Mouse (Mus musculus) liver, adult 2 months (tissue): ENCODE measurements around the gene Lsmem1.

Experiments used
- CTCF ChIP-seq: fragments of 200-500 bp; IDR thresholded peaks from 2 replicates; pipeline ENCODE4 v1.5.1; 2011; ENCODE audit warnings: low read depth, low read length, control low read depth
- POLR2A ChIP-seq: fragments of 200-500 bp; IDR thresholded peaks from 2 replicates; pipeline ENCODE4 v1.6.1; 2011; ENCODE audit warnings: low read length, control low read depth; ENCODE audit not compliant: insufficient read depth; ENCODE audit errors: extremely low read depth

- no peak for TF ChIP-seq CTCF
- no peak for TF ChIP-seq POLR2A
These were observed 39.9 kb upstream of the Lsmem1 start for GRCm38 (mm10) chr12:40239161-40239560.
